Mouse (Mus musculus) testis, adult 2 months (tissue): ENCODE measurements around the gene Mettl3.

Source experiments
- CTCF ChIP-seq: fragments of 200-500 bp; IDR thresholded peaks from 2 replicates; pipeline ENCODE4 v1.5.1; 2012; ENCODE audit warnings: low read depth, mild to moderate bottlenecking, inconsistent platforms, low read length, moderate library complexity; ENCODE audit not compliant: control insufficient read depth, insufficient read depth, insufficient replicate concordance
- POLR2A ChIP-seq: fragments of 200-500 bp; IDR thresholded peaks from 2 replicates; pipeline ENCODE4 v1.6.1; 2012; ENCODE audit warnings: low read depth, mild to moderate bottlenecking, inconsistent platforms, low read length, moderate library complexity; ENCODE audit not compliant: control insufficient read depth

GRCm38 (mm10) chr14:52327910-52328812, 23.2 kb upstream of the Mettl3 start, which contains the start of gene Sall2:
- TF ChIP-seq POLR2A (no peak), CTCF (no peak)
